Mouse (Mus musculus) adrenal gland, adult 18-20 months (tissue): ENCODE data around the gene Amz2. TPM values are rescaled to one million over a fixed set of nuclear protein-coding genes. Genes with fewer than 3 reads are reported as not detected.

Experiments
- DNase-seq, 2 experiments: peaks; one replicate each; pipeline ENCODE4 v3.0.0; 2021 to 2022; ENCODE audit warnings: low spot score in 2 of 2
- long read RNA-seq, 2 experiments: library from polyadenylated mRNA; stranded (forward); transcript quantifications; one replicate each; pipeline ENCODE4 v2.0.0; 2021
- total RNA-seq, 2 experiments: library from RNA; stranded (reverse); gene quantifications; 1 replicate in 1 of 2; 2 replicates in 1 of 2; pipeline ENCODE4 v1.2.3; 2021

The Amz2 gene
- 10 to 100 TPM; 39.7 to 40.8 TPM for total RNA-seq
- long read RNA-seq, experiment 1, transcript Amz2-202 (9 exons, 2,816 nt) = major isoform, 13 of 27 reads
- long read RNA-seq, experiment 1, transcript Amz2-203 (8 exons, 1,832 nt) = minor isoform, 7 of 27 reads
- long read RNA-seq, experiment 1, partial matches to known transcripts = 1 of 27 reads
- long read RNA-seq, experiment 1, other reads (novel, unspliced or antisense) = 5 of 27 reads
- long read RNA-seq, experiment 2, transcript Amz2-202 (9 exons, 2,816 nt) = minor isoform, 14 of 41 reads
- long read RNA-seq, experiment 2, transcript Amz2-203 (8 exons, 1,832 nt) = major isoform, 16 of 41 reads
- long read RNA-seq, experiment 2, partial matches to known transcripts = 3 of 41 reads
- long read RNA-seq, experiment 2, other reads (novel, unspliced or antisense) = 5 of 41 reads

DNA sequence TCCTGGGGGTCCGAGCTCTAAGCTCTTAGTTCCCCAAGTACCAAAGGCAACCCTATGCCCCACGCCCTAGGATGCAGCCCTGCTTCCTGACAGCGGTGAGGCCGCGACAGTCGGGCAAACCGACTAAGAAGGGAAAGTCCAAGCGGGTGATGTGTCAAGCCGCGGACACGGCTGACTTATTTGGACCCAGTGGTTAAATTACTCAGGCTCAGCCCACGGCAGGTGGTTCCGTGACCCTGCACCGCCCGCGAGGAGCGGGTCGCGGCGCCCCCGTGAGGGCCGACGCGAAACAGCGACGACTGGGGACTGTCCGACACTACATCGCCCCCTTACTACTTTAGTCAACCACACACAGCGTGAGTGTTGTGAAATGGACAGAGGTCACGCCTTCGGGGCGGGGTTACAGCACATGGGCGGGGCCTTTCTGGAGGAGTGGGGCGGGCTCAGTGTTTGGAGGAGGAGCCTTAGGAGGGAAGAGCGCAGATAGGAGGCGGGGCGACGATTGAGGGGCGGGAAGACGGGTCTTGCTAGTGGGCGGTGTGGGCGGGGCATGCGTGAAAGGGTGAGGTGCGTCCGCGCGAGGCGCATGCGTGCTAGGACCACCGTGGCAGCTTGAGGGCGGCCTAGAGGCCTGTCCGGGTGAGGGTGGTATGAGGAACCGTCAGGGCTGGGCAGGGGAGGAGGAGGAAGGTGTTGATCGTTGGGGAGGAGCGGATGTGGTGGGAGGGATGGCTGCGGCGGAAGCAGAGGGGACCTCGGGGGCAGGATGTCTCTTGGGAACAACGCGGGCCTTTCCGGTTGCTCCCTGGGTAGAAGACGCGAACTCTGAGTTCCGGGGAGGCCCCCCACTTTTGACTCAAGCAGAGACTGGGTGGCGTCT, at the start of gene Amz2:
Gene Amz2 (plus strand): TSS at position 555 of the 880 bp plus-strand sequence.
- DNase-seq = peak; percentile 98 to 99

DNA sequence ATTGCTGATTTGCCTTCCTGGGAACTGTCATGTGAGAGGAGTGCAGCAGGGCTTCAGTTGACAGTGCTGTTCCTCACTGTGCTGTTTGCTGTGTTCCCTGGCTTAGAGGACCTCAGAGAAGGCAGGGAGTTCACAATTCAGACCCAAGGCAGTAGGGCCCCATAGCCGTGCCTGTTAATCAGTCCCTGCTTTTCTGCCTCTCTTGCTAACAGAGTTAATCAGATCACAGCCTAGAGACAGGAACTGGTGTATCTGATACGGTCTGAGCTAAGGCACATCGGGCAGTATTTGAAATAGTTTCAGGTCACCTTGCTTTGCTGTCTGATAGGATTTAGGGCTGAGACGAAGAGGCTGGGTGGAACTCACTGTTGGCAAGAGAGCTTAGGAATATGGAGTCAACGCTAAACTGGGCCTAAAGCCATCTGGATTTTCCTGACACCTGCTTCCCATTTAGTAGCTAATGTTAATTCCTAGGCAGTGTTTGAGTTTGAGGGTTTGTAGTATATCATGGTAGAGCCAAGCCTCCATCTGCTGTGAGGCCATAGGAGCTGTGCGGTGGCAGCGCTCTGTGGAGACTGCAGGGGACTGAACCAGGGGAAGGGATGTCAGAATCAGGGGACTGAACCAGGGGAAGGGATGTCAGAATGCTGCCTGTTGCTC, 49.1 kb upstream of the Amz2 start:
- DNase-seq = no peak

DNA sequence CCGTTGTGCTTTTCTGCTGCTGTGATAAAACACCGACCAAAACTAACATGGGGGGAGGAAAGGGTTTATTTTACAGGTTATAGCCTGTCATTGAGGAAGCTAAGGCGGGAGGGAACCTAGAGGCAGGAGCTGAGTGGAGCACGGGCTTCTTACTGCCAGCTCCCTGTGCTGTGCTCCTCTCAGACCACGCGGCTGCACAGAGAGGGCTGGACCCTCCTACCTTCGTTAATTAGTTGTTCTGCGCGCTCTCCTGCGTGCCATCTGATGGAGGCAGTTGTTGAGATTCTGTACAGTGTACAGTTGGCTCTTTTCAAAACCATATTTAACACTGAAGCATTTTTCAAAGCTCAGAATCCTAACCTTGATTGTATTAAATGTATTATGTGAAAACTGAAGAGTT, 48.3 kb upstream of the Amz2 start:
- DNase-seq = no peak

GRCm38 (mm10) chr11:109378051-109378450, 47.7 kb upstream of the Amz2 start:
- DNase-seq = no peak

GRCm38 (mm10) chr11:109380662-109381061, 45.1 kb upstream of the Amz2 start:
- no peak for DNase-seq

DNA sequence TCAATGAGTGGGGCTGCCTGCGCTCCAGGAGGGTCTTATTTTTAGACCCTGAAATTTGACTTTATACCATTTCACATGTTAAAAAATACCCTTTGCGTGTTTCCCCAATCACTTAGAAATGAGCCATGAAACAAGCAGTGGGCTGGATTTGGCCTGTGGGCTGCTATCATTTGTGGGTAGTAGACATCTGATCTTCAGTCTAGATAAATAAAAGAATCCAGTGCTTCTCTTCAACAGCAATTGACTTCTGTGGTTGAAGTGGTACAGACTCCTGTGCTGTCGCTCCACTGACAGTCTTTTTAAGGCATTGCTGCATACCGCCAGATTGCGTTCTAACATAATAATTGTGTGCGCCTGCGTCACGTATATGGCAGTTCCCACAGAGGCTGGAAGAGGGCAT, 40.5 kb upstream of the Amz2 start:
- no peak for DNase-seq

GRCm38 (mm10) chr11:109389046-109389445, 36.7 kb upstream of the Amz2 start:
- no peak for DNase-seq

GRCm38 (mm10) chr11:109391200-109391599, 34.5 kb upstream of the Amz2 start:
- no peak for DNase-seq

- DNase-seq = no peak
Measured at GRCm38 (mm10) chr11:109391760-109392159, 34.0 kb upstream of the Amz2 start.

DNA sequence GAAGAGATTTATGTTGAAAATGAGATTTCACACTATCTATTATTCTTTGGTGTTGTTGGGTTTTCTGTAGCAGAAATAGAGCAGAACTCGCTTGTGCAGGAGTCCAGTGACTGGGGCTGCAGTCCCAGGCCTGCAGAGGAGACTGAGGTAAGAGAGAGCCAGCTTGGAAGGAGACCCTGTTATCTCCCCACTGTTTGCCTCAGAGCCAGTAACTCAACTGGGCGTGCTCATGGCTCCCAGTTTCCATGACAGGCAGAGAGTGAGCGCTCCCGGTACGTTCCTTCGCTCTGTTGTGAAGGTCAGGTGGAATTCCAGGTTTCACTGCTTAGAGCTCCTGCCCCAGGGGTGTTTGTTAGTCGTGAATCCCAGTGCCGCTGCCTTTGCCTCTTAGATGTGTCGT, 33.1 kb upstream of the Amz2 start:
- DNase-seq = no peak

- DNase-seq = no peak
Measured at GRCm38 (mm10) chr11:109394758-109395157, 31.0 kb upstream of the Amz2 start.

DNA sequence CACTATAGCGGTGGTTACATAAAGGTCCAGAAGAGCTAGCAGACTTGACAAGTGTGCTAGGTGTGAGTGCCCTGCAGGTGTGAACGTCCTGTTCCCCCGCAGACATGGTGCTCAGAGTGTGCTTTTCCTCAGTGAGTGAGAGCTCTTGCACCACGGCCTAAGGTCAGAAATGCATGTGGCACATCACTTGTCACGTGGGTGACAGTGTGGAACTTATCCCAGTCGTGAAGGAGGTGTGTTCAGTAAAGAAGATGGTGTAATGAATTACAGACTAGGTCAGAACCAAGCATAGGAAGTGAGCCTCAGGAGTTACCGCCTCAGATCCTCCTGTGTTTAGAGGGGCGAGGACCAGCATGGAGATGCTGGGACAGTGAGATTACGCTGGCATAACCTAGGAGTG, 30.5 kb upstream of the Amz2 start:
- no peak for DNase-seq

GRCm38 (mm10) chr11:109406431-109406830, 19.3 kb upstream of the Amz2 start:
- no peak for DNase-seq

GRCm38 (mm10) chr11:109410197-109410980, 15.4 kb upstream of the Amz2 start:
- no peak for DNase-seq

GRCm38 (mm10) chr11:109413617-109414016, 12.1 kb upstream of the Amz2 start, which contains the start of gene 9930022D16Rik:
9930022D16Rik (plus strand) TSS chr11:109413917.
- DNase-seq = no peak

DNA sequence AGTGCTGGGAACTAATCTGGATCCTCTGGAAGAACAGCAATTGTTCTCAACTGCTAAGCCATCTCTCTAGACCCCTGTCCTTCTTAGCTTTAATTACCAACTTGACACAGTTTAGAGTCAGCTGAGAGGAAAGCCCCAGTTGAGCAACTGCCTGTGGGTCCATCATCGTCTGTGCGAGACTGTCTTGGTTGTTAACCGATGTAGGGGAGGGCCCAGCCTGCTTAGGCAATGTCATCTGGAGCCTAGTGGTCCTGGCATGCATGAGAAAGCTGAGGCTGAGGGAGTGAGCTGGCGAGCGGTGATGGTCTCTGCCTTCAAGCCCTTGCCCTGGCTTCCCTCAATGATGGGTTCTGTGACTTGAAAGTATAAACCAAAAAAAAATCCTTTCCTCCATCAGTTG, 10.9 kb upstream of the Amz2 start:
- DNase-seq = no peak

DNA sequence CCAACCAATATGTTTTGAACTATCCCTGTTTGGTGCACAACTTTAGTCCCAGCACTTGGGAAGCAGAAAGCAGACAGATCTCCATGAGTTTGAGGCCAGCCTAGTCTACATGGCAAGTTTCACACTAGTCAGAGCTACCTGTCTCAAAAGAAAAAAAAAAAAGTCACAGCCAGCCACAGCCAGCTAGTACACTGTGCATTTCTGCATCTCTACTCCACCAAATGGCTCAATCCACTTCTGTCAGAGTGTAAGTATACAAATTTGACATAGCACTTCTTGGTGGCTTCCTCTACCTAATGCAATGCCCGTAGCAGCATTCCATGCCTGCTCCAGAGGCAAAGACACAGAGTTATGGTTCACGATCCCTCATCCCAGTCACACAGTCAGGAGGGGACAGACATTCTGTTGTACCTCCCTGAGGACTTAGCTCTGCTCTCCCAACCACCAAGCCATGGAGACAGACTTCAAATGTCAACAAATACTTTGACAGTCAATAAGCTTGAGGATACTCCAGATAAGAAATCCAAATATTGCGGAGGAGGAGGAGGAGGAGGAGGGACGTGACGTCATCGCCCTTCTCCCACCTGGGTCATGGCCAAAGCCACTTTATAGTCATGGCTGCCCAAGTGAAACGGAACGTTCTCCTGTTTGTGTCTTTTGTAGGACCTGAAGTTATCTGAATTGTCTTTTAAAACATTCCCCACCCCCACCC, 8.9 kb upstream of the Amz2 start:
- no peak for DNase-seq

GRCm38 (mm10) chr11:109417472-109418040, 8.2 kb upstream of the Amz2 start:
- no peak for DNase-seq

DNA sequence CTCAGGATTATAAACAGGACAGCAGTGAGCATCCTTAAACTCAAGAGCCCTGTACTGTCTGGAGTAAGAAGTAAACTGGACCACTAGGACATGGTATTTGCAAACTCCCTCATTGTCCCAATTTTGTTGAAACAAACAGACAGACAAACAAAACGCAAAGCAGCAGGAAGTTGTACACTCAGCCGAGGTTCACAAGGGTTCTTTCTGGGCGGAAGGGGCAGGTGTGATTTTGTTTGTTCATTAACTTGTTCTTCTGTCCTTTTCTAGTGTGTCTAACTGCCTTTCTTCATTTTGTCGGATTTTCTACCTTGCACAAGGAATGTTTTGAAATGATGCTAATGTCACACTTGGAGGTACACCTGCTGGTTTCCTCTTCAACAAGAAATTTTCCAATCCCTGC, 6.3 kb upstream of the Amz2 start:
- no peak for DNase-seq
